Mouse (Mus musculus) lung, adult 18-20 months (tissue): Measurements from ENCODE around the gene Nes.

Source experiments
- DNase-seq, 2 experiments: peaks; one replicate each; pipeline ENCODE4 v3.0.0; 2022; ENCODE audit warnings: mixed read lengths in 2 of 2

Nes gene

GRCm38 (mm10) chr3:87983627-87984026 lies 12.7 kb downstream of the Nes start:
- no peak for DNase-seq

GRCm38 (mm10) chr3:87984094-87984493 lies 13.2 kb downstream of the Nes start:
- no peak for DNase-seq

GRCm38 (mm10) chr3:87985505-87986320 lies 14.8 kb downstream of the Nes start:
- DNase-seq = no peak

- DNase-seq = peak; percentile 92 to 96
Observed at GRCm38 (mm10) chr3:87986868-87987267, 16.0 kb downstream of the Nes start.

GRCm38 (mm10) chr3:87987633-87988032 lies 16.8 kb downstream of the Nes start:
- peak in 1 of 2 experiments; percentile 36 for DNase-seq

GRCm38 (mm10) chr3:87988068-87988467 lies 17.2 kb downstream of the Nes start:
- DNase-seq = no peak

- DNase-seq = no peak
Observed at GRCm38 (mm10) chr3:87989935-87990334, 19.1 kb downstream of the Nes start.

- no peak for DNase-seq
Observed at GRCm38 (mm10) chr3:87993436-87993835, 22.6 kb downstream of the Nes start.

- DNase-seq = peak in 1 of 2 experiments; percentile 34
Observed at GRCm38 (mm10) chr3:87995331-87995730, 24.5 kb downstream of the Nes start.

GRCm38 (mm10) chr3:87996401-87996800 lies 25.5 kb downstream of the Nes start:
- no peak for DNase-seq

GRCm38 (mm10) chr3:87996971-87997614 lies 26.2 kb downstream of the Nes start:
- DNase-seq = peak in 1 of 2 experiments; percentile 40

GRCm38 (mm10) chr3:87998747-87999146 lies 27.9 kb downstream of the Nes start:
- no peak for DNase-seq

- DNase-seq = no peak
Observed at GRCm38 (mm10) chr3:87999243-87999895, 28.5 kb downstream of the Nes start.

GRCm38 (mm10) chr3:88000181-88000580 lies 29.3 kb downstream of the Nes start, which contains the start of gene Bcan:
Gene Bcan (minus strand): TSS chr3:88000230.
- no peak for DNase-seq

GRCm38 (mm10) chr3:88000816-88001595 lies 30.1 kb downstream of the Nes start:
- DNase-seq = no peak

- DNase-seq = peak; percentile 62 to 67
Observed at GRCm38 (mm10) chr3:88002291-88002976, 31.6 kb downstream of the Nes start.

GRCm38 (mm10) chr3:88005822-88006786 lies 35.2 kb downstream of the Nes start:
- DNase-seq = peak; percentile 67 to 80

- DNase-seq = no peak
Observed at GRCm38 (mm10) chr3:88010634-88011265, 39.9 kb downstream of the Nes start.

- peak; percentile 95 to 96 for DNase-seq
Observed at GRCm38 (mm10) chr3:88022322-88023191, 51.7 kb downstream of the Nes start.
